Mouse (Mus musculus) retina, adult 2 months (tissue): Measurements from ENCODE around the gene Porcn.

Source experiments
- DNase-seq: peaks from one replicate; pipeline ENCODE4 v3.0.0-alpha.2; 2012; ENCODE audit warnings: low read depth, low spot score

Gene Porcn

GRCm38 (mm10) chrX:8206015-8206693, at the start of gene Porcn:
TSS of gene Porcn (minus strand) at chrX:8206525.
- peak; percentile 50 for DNase-seq

- no peak for DNase-seq
Observed at GRCm38 (mm10) chrX:8255807-8256206, 49.5 kb upstream of the Porcn start.

GRCm38 (mm10) chrX:8253711-8254110, 47.4 kb upstream of the Porcn start:
- no peak for DNase-seq

- peak; percentile 74 for DNase-seq
Observed at GRCm38 (mm10) chrX:8252334-8253285, 46.3 kb upstream of the Porcn start, which contains the start of gene Ftsj1. TSS of gene Ftsj1 (minus strand) at chrX:8252406.

GRCm38 (mm10) chrX:8251789-8252333, 45.5 kb upstream of the Porcn start:
- no peak for DNase-seq

GRCm38 (mm10) chrX:8248542-8249120, 42.3 kb upstream of the Porcn start:
- no peak for DNase-seq

- DNase-seq: no peak
Observed at GRCm38 (mm10) chrX:8247680-8248079, 41.4 kb upstream of the Porcn start.

GRCm38 (mm10) chrX:8238804-8239395, 32.6 kb upstream of the Porcn start:
- DNase-seq: no peak

- DNase-seq: no peak
Observed at GRCm38 (mm10) chrX:8236704-8237103, 30.4 kb upstream of the Porcn start.

- DNase-seq: no peak
Observed at GRCm38 (mm10) chrX:8233602-8234001, 27.3 kb upstream of the Porcn start.

GRCm38 (mm10) chrX:8230272-8230671, 23.9 kb upstream of the Porcn start:
- DNase-seq: no peak

- DNase-seq: no peak
Observed at GRCm38 (mm10) chrX:8223473-8223872, 17.1 kb upstream of the Porcn start.

- no peak for DNase-seq
Observed at GRCm38 (mm10) chrX:8222678-8223421, 16.5 kb upstream of the Porcn start.

- DNase-seq: no peak
Observed at GRCm38 (mm10) chrX:8222296-8222677, 16.0 kb upstream of the Porcn start.

GRCm38 (mm10) chrX:8219651-8220050, 13.3 kb upstream of the Porcn start:
- DNase-seq: no peak

- no peak for DNase-seq
Observed at GRCm38 (mm10) chrX:8218114-8218513, 11.8 kb upstream of the Porcn start.

GRCm38 (mm10) chrX:8217383-8217782, 11.1 kb upstream of the Porcn start:
- DNase-seq: no peak

GRCm38 (mm10) chrX:8211490-8212207, 5.3 kb upstream of the Porcn start:
- no peak for DNase-seq

- DNase-seq: no peak
Observed at GRCm38 (mm10) chrX:8209720-8210119, 3.4 kb upstream of the Porcn start.

GRCm38 (mm10) chrX:8207224-8207623, 899 bp upstream of the Porcn start:
- DNase-seq: no peak
